Mouse (Mus musculus) gastrocnemius, postnatal 36 days (tissue): ENCODE data around the gene Ezh2. TPM values are rescaled to one million over a fixed set of nuclear protein-coding genes. Genes with fewer than 3 reads are reported as not detected.
"Not testable (repeated sequence)": the region's sequence is repeated elsewhere in the genome, so short reads cannot be mapped to it uniquely, and the experiment has no call there.

Source experiments
- DNase-seq, 2 experiments: peaks; one replicate each; pipeline ENCODE4 v3.0.0; 2022
- intact Hi-C: fragments of 180-260 bp; cut with DNase I; formaldehyde crosslinking; loops from one replicate; pipeline ENCODE4 v1.15.1; 2025
- long read RNA-seq, 2 experiments: library from polyadenylated mRNA; stranded (forward); transcript quantifications; one replicate each; pipeline ENCODE4 v2.0.0; 2021
- total RNA-seq, 2 experiments: library from RNA; stranded (reverse); gene quantifications; 2 replicates each; pipeline ENCODE4 v1.2.3; 2021

The Ezh2 gene
- total RNA-seq, result 1 to 10 TPM; 6.7 to 8.2 TPM
- long read RNA-seq, experiment 1, partial matches to known transcripts, result 0 of 3 reads
- long read RNA-seq, experiment 1, other reads (novel, unspliced or antisense), result 2 of 3 reads
- long read RNA-seq, experiment 2, partial matches to known transcripts, result 1 of 3 reads
- long read RNA-seq, experiment 2, other reads (novel, unspliced or antisense), result 1 of 3 reads

DNA sequence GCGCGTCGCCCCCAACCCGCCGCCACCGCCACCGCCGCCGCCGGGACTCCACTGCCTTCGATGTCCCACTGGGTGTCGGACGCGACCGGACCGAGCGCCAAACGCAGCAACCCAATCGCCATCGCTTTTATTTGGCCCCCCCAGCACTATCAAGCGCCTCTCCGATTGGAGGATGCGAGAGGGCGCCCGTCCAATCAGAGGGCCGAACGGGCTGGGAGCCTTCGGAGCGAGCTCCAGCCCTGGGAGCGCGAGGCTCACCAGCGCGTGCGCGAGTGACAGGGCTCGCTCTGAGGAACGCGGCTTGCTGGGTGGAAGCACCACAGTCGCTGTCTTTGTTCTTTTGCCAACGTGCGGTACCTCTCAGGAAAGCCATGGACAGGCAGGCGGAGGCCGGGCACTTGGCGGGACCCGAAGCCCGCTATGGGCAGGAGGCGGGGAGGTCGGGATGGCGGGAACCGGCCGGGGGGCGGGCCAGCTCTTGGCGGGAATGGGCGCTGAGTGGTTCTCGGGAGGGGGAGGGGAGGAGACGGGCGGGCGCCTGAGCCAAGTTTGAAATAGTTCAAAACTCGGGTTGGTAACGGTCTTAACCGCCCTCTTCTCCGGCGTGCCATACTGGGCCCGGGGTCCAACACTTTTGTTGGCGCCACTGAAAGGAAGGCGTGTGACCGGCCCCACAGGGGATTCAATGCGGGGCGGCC lies at the start of gene Ezh2:
Gene Ezh2, minus strand, starts transcription at position 416 of the 698 bp plus-strand sequence.
- intact Hi-C loops, result no loop called here

DNA sequence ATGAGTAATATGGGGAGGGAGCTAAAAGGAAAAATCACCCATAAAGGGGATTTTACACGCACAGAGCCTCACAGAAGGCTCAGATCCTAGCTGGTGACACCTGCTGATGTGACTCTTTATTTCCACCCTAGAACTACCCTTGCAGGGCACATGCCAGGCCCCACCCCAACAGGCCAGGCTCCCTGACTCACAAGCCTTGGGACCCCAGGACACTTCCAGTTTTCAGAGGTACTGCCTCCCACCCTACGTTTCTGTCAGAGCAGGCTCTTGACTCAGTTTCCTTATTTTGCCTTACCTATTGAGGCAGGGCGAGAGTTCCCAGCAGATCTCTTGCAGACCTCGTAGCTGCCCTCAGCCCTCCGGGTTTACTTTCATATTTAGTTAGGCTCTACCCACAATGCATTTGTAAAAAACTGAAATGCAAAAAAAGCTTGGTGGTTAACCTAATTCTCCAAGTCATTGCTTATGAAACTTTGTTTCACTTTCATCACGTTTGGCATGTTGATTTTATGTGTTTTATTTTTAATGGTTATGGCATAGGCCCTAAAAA lies 41.5 kb upstream of the Ezh2 start:
- intact Hi-C loops, result no loop called here
- DNase-seq, result no peak

More for the DNA sequence above, at the start of gene Ezh2:
- DNase-seq, result peak; percentile 94 to 98

DNA sequence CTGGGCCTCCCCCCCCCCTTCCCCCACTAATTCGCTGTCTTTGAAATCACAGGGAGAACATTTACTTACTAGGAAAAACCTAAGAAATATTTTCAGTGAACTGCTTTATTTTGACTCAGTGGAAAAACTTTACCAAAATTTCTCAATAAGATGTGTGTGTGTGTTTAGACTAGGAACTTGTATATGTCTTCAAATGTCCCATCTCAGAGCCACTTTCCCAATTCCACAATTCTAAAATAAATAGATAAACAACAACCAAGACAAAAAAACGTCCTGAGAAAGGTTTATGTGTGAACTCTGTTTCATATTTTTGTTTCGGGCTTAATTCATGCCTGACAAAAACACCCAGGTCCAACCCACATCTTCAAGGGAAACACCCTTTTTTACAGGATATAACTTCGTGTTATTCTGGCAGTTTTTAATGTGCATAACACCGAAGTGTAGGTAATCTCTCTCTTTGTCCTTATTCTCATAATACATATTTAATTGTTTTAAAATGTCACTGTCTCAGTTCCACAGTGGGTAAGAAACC lies 40.9 kb upstream of the Ezh2 start:
- DNase-seq, result no peak
- intact Hi-C loops, result no loop called here

DNA sequence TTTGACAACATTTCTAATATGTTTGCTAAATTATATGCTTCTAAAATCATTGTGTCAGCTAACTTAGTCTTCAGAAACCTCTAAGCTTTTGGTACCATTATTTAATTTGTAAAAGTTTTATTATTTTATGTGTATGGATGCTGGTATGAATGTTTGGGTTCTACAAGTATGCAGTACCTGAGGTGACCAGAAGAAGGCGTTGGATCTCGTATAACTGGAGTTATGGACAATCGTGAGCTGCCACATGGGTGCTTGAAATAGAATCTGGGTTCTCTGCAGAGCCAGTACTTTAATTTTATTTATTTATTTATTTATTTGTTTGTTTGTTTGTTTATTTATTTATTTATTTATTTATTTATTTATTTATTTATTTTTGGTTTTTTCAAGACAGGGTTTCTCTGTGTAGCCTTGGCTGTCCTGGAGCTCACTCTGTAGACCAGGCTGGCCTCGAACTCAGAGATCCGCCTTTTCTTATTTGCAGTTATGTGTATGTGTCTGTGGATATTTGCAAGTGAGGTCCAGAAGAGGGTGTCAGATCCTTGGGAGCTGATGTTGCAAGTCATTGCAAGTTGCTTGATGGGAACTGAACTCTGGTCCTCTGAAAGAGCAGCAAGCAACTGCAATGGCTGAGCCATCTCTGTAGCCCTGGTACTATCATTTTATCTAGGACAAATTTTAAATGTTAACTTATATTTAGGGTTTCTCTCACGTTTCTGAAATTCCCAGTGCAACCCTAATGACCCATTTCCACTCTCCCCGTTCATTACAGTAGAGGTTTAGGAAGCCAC lies 40.3 kb upstream of the Ezh2 start:
- DNase-seq, result no peak
- intact Hi-C loops, result no loop called here

DNA sequence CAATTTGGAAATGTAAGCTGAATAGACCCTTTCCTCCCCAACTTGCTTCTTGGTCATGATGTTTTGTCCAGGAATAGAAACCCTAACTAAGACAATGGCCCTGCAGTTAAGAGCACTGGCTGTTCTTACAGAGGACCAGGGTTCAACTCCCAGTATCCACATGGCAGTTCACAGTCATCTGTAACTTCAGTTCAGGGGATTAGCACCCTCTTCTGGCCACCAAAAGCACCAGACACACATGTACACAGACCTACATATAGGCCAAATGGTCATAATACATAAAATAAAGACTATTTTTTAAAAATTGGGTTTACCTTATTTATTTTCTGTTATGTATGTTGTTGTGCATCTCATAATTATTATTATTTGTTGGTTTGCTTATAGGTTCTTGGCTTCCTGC lies 38.3 kb upstream of the Ezh2 start:
- no peak for DNase-seq
- intact Hi-C loops, result loop anchor here (5.0 kb wide), 1 partner anchor 71 kb away; no protein-coding TSS in a partner anchor

DNA sequence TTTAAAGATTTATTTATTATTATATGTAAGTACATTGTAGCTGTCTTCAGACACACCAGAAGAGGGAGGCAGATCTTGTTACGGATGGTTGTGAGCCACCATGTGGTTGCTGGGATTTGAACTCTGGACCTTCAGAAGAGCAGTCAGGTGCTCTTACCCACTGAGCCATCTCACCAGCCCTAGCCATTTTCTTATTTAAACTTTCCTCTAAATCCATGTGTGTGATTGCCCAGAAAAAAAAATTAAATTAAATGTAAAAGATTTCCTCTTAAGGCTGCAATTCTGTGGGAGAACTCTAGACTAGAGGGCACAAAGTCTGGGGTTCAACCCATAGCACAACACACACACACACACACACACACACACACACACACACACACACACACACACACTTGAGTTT lies 34.9 kb upstream of the Ezh2 start:
- intact Hi-C loops, result loop anchor here (5.0 kb wide), 1 partner anchor 68 kb away; no protein-coding TSS in a partner anchor
- not testable (repeated sequence) for DNase-seq

DNA sequence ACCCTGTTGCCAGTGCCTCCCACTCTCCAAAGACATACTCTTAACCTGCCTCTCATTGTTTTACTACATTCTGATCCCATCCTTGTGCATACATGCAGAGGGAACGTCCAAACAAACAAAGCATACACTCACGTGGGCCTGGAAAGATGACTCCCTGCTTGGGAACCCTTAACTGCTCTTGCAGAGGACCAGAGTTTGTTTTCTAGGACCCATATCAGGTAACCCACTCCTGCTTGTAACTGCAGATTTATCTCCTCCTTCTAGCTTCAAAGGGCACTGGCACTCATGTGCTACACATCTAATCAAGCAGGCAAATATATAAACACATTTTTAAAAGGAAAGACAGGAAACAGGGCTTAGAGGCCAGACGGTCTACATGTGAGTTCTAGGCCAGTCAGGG lies 32.8 kb upstream of the Ezh2 start:
- intact Hi-C loops, result no loop called here
- no peak for DNase-seq

DNA sequence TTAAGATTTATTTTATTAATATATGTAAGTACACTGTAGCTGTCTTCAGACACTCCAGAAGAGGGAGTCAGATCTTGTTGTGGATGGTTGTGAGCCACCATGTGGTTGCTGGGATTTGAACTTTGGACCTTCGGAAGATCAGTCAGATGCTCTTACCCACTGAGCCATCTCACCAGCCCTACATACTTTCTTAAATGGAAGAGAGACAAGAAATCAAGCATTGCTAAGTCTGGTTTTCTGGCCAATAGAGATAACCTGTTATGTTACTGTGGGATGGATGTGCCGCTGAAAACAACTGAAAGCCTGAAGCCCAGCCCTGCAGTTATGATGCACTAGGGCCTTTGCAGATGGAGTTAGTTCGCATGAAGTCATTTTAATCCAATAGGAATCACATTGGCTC lies 31.8 kb upstream of the Ezh2 start:
- not testable (repeated sequence) for DNase-seq

DNA sequence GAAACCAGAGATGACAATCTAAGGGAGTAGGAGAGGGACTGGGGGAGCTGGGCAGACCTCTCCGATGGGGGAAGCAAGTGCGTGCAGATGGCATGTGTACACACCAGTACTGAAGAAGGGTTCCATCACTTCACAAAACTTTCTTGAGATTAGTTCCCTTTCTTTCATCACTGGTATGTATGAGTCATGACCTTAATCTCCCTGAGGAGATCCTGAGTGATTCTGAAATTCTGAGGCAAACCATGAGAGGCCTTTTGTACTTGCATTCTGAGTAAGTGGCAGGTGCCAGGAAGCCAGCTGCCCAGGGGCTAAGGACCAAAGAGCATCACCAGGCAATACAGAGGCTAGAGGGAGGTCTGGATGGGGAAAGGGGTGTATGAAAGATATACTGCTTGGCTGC lies 25.9 kb upstream of the Ezh2 start:
- intact Hi-C loops, result no loop called here
- DNase-seq, result no peak

More for the DNA sequence above, 31.8 kb upstream of the Ezh2 start:
- intact Hi-C loops, result not testable (repeated sequence)

DNA sequence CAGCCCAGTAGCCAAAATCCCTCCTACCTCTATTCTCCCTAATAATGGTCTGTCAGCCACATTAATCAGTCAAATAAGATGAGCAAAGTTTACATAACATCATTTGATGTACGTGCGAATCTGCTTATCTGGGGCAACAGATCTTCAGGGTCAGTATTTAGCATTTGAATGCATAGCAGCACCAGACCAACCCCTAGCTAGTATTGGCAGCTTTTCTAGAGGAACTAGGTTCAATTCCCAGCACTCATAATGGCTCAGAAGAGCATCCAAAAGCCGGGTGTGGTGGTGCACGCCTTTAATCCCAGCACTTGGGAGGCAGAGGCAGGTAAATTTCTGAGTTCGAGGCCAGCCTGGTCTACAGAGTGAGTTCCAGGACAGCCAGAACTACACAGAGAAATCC lies 13.2 kb upstream of the Ezh2 start:
- DNase-seq, intact Hi-C loops: not testable (repeated sequence)

DNA sequence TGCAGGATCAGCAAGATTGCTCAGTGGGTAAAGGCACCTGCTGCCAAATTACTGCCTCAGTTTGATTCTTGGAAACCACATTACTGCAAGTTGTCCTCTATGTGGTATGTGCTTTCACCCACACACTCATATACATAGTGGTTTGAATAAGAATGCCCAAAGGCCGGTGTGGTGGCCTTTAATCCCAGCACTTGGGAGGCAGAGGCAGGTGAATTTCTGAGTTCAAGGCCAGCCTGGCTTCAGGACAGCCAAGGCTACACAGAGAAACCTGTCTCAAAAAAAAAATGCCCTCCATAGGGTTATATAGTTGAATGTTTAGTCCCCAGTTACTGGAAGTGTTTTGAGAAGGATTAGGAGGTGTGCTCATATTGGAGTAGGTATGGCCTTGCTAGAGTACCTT lies 6.8 kb upstream of the Ezh2 start:
- intact Hi-C loops, result no loop called here
- no peak for DNase-seq

DNA sequence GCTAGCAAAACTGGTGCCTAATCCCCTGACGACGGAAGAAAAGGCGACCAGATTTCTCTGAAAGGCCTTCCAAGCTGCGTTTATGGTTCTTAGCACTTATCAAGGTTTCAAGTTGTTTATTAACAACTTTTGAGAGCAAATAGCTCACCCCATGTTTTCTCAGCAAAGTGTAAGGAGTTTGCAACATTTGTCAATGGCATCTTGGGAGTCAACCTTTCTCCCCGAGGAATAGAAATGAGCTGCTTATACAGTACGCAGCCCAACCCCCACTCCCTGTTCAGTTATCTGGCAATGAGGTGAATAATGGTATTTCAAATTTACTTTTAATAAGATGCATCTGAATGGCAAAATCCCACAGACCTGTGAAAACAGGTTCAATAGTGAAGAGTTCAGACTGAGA lies 555 bp upstream of the Ezh2 start:
- intact Hi-C loops, result no loop called here

DNA sequence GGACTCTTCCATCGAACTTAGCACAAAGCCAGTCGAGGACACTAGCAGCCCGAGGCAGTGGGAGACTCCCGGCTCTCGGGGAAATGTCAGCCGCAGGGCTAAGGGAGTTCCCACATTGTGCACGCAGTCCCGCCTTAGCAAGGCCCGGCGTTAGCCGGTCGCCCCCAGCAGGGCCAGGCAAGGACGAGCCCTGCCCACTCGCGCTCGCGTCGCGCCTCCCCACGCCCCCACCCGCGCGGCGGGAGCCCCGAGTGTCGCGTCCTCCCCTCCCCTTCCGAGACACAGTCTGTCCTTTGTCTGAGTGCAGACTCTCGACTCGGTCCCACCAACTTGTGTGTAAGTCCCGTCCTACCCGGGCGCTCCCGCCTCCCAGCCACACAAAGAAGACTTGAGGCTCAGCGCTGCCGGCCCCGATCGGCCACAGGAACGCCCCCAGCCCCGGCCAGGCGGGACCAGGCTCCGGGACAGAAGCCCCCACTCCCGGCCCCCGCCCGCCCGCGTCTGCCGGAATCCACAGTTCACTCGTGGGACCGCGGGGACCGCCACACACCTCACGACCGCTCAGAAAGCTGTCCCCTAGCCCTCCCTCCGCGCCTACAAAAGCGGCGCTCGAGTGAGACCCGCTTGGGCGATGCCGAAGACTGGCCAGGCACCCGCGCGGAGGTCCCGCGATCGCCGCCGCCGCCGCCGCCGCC lies 853 bp downstream of the Ezh2 start:
- intact Hi-C loops, result no loop called here

More for the DNA sequence above, 555 bp upstream of the Ezh2 start:
- DNase-seq, result no peak

DNA sequence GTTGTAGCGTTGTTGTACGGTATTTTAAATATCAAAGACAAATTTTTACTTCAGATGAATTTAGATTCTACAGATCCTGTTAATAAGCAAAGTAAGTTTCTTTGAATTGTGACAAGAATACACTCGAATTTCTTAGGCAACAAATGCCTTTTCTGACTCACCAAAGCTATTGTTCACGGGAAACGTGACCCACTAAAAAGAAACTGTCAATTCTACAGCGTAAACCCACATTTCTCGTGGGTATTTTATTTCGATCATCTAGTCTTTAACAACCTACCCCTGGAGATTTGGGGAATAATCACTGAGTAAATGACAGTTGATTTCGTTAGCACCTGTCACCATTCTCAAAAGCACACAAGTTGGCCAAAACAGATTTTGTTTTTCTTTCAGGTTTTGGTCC lies 1.6 kb downstream of the Ezh2 start:
- intact Hi-C loops, result no loop called here
- no peak for DNase-seq

More for the DNA sequence above, 853 bp downstream of the Ezh2 start:
- DNase-seq, result peak; percentile 47 to 66

DNA sequence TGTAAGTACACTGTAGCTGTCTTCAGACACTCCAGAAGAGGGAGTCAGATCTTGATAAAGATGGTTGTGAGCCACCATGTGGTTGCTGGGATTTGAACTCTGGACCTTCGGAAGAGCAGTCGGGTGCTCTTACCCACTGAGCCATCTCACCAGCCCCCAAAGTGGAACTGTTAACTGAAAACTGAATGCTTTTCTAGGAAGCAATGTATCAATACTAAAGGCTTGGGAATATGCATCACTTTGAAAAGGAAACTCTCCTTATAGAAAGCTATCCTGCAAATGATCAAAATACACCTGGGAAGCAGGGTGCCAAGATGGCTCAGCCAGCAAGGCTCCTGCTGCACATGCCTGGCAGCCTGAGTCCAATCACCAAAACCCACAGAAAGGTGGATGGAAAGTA lies 7.8 kb downstream of the Ezh2 start:
- DNase-seq, intact Hi-C loops: not testable (repeated sequence)

DNA sequence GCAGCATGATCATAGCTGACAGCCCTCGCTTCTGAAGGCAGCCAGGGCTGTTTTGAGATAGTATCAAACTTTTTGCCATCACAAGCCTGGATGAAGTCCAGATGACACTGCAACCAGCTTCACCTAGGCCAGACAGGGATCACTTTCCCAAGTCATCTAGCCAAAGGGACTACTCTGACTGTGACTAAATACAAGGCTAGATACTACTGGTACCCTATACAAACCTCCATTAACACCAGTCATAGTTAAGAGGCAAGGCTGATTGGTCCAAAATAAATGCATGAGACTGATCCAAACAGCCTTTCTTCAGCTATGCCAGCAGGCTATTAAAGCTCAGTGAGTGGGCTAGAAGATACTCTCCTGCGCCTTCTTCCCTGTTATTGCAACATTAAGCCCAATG lies 22.3 kb downstream of the Ezh2 start:
- intact Hi-C loops, result no loop called here

DNA sequence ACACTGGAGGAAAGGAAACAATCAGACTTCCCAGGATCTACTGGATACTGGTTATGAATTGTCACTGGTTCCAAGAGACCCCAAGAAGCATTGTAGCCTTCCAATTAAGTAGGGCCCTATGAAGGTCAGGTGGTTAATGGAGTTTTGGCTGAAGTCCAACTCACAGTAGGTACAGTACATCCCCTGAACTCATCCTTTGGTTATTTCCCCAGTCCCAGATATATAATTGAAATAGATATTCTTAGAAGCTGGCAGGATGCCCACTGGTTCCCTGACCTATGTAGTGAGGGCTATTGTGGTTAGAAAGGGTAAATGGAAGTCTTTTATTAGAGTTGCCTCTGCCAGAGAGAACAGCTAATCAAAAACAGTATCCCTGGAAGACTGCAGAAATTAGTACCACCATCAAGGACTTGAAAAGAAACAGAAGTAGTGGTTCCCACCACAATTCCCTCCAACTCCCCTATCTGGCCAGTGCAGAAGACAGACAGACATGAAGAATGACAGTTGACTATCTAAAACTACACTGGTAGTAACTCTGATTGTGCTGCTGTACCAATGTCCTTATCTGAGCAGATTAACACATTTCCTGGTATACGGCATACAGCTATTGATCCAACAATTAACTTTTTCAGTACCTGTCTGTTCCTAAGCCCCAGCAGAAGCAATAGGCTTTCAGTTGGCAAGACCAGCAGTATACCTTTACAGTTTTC lies 29.7 kb downstream of the Ezh2 start:
- intact Hi-C loops, result no loop called here
- no peak for DNase-seq

More for the DNA sequence above, 22.3 kb downstream of the Ezh2 start:
- DNase-seq, result no peak

DNA sequence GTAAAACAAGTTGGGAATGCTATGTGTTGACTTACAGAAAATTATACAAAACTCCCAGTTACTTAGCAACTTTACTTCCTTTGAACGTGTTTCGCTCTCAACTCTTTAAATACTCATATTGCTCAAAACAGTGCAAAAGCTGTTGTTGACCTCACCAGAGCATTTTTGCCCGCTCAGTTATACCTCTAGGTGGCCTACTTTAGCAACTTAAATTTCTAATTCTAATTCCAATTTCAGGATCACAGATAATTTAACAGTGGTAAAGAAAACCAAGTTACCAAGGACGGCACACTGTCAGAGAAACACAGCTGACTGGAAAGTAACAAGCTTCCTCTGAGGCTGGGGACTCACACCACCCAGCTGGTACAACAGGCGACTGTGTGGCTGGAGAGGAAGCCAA lies 33.7 kb downstream of the Ezh2 start:
- intact Hi-C loops, result loop anchor here (5.0 kb wide), 1 partner anchor 71 kb away; no protein-coding TSS in a partner anchor
- no peak for DNase-seq

DNA sequence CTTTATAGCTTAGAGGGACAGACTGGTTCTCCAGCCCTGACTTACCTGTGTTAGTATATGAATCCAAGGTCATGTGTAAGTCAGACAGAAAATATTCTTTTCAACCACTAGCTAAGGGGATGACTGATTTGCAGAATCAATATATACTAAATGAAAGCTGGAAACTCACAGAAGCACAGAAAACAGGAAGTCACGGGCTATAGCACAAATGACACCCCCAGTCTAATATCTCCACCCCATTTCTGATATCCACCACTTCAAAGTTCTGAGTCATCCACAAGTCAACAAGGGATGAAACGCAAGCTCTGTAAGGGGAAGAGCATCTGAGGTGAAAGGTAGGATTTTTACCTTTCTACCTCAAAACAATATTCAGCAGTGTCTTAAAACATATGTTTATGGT lies 34.3 kb downstream of the Ezh2 start:
- DNase-seq, result no peak

More for the DNA sequence above, 34.3 kb downstream of the Ezh2 start:
- intact Hi-C loops, result loop anchor here (5.0 kb wide), 1 partner anchor 71 kb away; no protein-coding TSS in a partner anchor
